Mouse (Mus musculus): ENCODE data around the gene Vmn1r191.
"Not testable (repeated sequence)": the region's sequence is repeated elsewhere in the genome, so short reads cannot be mapped to it uniquely, and the experiment has no call there.

The Vmn1r191 gene

DNA sequence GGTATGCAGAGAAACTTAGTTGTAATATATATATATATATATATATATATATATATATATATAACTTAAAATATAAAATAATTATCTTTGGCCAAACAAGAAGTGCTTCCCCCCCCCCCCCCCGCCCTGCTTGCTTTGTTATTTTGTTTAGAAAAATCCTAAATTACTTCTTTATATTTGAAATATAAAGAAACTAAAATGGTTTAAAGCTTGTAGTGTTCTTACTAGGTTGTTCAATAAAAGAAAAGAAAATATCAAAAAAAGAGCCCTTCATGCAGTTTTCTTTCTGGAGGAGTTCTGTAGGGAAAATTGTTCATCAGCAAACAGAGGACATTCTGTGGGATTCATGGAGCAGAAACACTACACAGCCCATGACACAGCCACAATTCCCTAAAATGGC, at the start of gene Vmn1r191:
Gene Vmn1r191, minus strand, starts transcription at position 101 of the 400 bp plus-strand sequence.
- DNase-seq (ENCODE audit: low read depth) = no peak

DNA sequence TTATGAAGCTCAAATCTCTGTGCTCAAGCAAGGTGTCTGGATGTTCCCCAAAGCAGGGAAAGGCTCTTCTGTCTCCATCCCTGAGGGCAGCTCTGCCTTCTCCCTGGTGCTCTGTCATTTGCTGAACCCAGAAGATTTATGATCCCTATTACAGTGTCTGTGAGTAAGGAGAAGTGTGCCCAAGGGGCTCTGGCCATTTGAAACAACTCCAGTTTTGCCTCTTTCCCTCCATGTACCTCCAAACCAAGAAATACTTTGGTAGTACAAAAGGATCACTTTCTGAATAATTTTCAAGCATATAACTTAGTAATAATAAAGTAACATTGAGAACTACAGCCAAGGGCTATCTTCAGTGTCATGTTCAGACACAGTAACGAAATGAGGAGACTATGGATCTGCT, 39.3 kb upstream of the Vmn1r191 start, which contains the start of gene Vmn1r193:
Gene Vmn1r193, minus strand, starts transcription at position 101 of the 400 bp plus-strand sequence.
- DNase-seq (ENCODE audit: low read depth) = not testable (repeated sequence)

- DNase-seq (ENCODE audit: low read depth) = not testable (repeated sequence)
These were observed 9.0 kb upstream of the Vmn1r191 start for GRCm38 (mm10) chr13:22192756-22193155.

- no peak for DNase-seq (ENCODE audit: low read depth)
These were observed 7.3 kb upstream of the Vmn1r191 start, which contains the start of gene Vmn1r192 for GRCm38 (mm10) chr13:22191041-22191440. TSS of gene Vmn1r192 (minus strand) at chr13:22191141.

DNA sequence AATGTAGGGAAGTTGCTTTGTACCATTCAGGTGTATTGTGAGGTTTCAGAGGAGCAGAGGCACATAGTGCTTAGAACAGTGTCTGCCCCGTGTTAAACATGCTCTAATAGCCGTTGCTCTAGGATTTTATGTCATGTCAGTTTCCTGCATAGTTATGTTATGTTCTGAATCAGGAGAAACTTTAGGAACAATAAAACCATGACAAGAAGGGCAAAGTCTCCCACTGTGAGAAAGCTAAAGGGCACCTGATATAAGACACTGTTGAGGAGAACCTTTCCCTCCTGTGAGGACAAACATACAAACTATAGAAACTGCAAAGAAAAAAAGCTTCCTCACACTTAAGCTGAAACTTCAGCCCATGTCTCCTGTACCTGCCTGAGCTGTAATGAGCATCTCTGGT, 6.6 kb upstream of the Vmn1r191 start:
- DNase-seq (ENCODE audit: low read depth) = no peak

- DNase-seq (ENCODE audit: low read depth) = no peak
These were observed 5.5 kb upstream of the Vmn1r191 start for GRCm38 (mm10) chr13:22189313-22189712.

DNA sequence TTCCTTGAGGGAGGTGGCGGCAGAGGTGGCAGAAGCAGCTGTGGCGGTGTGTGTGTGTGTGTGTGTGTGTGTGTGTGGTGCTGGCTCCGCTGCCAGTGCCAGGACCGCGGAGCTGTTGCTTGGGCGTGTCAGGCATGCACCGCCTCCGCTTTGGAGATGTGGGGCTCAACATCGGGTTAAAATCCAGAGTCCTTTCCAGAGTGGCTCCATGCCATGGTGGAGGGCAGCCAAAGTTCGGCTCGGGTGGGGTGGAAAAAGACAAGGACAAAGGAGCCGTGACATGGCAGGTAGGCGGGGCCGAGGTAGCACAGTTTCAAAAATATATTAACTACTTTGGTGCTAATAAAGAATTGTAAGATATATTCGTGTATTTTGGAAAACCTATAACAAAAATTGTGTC, 15.4 kb downstream of the Vmn1r191 start:
- no peak for DNase-seq (ENCODE audit: low read depth)

GRCm38 (mm10) chr13:22136495-22137293, 47.1 kb downstream of the Vmn1r191 start:
- DNase-seq (ENCODE audit: low read depth) = not testable (repeated sequence)

Measured in c-Kit-positive CD71-positive TER-119-negative erythroid progenitor cells, embryonic 14.5 days (primary cell).